Mouse (Mus musculus) ES-Bruce4 (cell line): ENCODE results near the gene Atg14. TPM values are rescaled to one million over a fixed set of nuclear protein-coding genes. Genes with fewer than 3 reads are reported as not detected.

ENCODE experiments used
- H3K27ac ChIP-seq: 2 replicates; pipeline ENCODE4 v1.5.1; 2012; ENCODE audit warnings: low read length, inconsistent platforms; ENCODE audit not compliant: insufficient read depth
- H3K27me3 ChIP-seq: 2 replicates; pipeline ENCODE4 v1.6.1; 2012; ENCODE audit warnings: mild to moderate bottlenecking, low read length, inconsistent platforms; ENCODE audit not compliant: control insufficient read depth, poor library complexity, insufficient read depth, severe bottlenecking
- H3K36me3 ChIP-seq: 2 replicates; pipeline ENCODE4 v1.6.1; 2012; ENCODE audit warnings: inconsistent platforms, mild to moderate bottlenecking, low read length, moderate library complexity; ENCODE audit not compliant: control insufficient read depth, poor library complexity, insufficient read depth, severe bottlenecking
- H3K4me1 ChIP-seq: one replicate; pipeline ENCODE4 v1.8.1; 2011; ENCODE audit warnings: low read length; ENCODE audit not compliant: control insufficient read depth, insufficient read depth
- H3K4me3 ChIP-seq: 2 replicates; pipeline ENCODE4 v1.5.1; 2011; ENCODE audit warnings: low read depth, mild to moderate bottlenecking, low read length
- H3K9ac ChIP-seq: 2 replicates; pipeline ENCODE4 v1.6.1; 2012; ENCODE audit warnings: low read depth, mild to moderate bottlenecking, inconsistent platforms; ENCODE audit not compliant: poor library complexity, severe bottlenecking
- H3K9me3 ChIP-seq: replicated peaks from 2 replicates; pipeline ENCODE4 v1.6.1; 2012; ENCODE audit warnings: mild to moderate bottlenecking, low read length, inconsistent platforms; ENCODE audit not compliant: control insufficient read depth, poor library complexity, insufficient read depth, severe bottlenecking
- CTCF ChIP-seq: IDR thresholded peaks from one replicate; pipeline ENCODE4 v1.8.1; 2011; ENCODE audit warnings: low read depth, low read length
- EP300 ChIP-seq: IDR thresholded peaks from 2 replicates; pipeline ENCODE4 v1.6.1; 2011; ENCODE audit warnings: low read depth, low read length; ENCODE audit not compliant: insufficient read depth
- POLR2A ChIP-seq: IDR thresholded peaks from one replicate; pipeline ENCODE4 v1.8.1; 2011; ENCODE audit warnings: low read length; ENCODE audit not compliant: insufficient read depth
- polyA plus RNA-seq: library from polyadenylated mRNA; stranded (reverse); fragments of >200 nt; gene quantifications from 2 replicates; pipeline ENCODE4 v1.2.4, GENCODE M21; 2011; ENCODE audit warnings: low read depth; ENCODE audit not compliant: missing spikeins, insufficient read depth, insufficient read length

Atg14 gene
- polyA plus RNA-seq, 1 experiment = 24.5 TPM

- H3K27ac ChIP-seq = no peak overlapping the region
Observed at GRCm38 (mm10) chr14:47589444-47589843, 19.0 kb upstream of the Atg14 start.

GRCm38 (mm10) chr14:47584346-47584745, 13.9 kb upstream of the Atg14 start:
- no peak overlapping the region for H3K27ac ChIP-seq
- peaks cover 5% of the 10 kb centered on the region; the same call in 1 of the 2 replicates for H3K9me3 ChIP-seq
- no peak overlapping the region for H3K4me3 ChIP-seq
- no peaks in the 10 kb centered on the region for H3K27me3 ChIP-seq
- H3K4me1 ChIP-seq = no peaks in the 10 kb centered on the region
- H3K36me3 ChIP-seq = no peaks in the 10 kb centered on the region
- no peak overlapping the region for H3K9ac ChIP-seq
- TF ChIP-seq CTCF = no peak
- TF ChIP-seq EP300 = no peak
- TF ChIP-seq POLR2A = no peak

More at GRCm38 (mm10) chr14:47589444-47589843, 19.0 kb upstream of the Atg14 start:
- Histone ChIP-seq H3K9me3 (no peaks in the 10 kb centered on the region), H3K36me3 (no peaks in the 10 kb centered on the region), H3K9ac (no peak overlapping the region), H3K4me1 (no peaks in the 10 kb centered on the region), H3K4me3 (no peak overlapping the region), H3K27me3 (no peaks in the 10 kb centered on the region)
- TF ChIP-seq POLR2A (no peak), EP300 (no peak), CTCF (no peak)

GRCm38 (mm10) chr14:47581681-47582080, 11.2 kb upstream of the Atg14 start:
- peaks cover 5% of the 10 kb centered on the region; the same call in 1 of the 2 replicates for H3K9me3 ChIP-seq
- no peaks in the 10 kb centered on the region for H3K36me3 ChIP-seq
- no peak overlapping the region for H3K9ac ChIP-seq
- no peaks in the 10 kb centered on the region for H3K4me1 ChIP-seq
- H3K27ac ChIP-seq = no peak overlapping the region
- no peak overlapping the region for H3K4me3 ChIP-seq
- H3K27me3 ChIP-seq = no peaks in the 10 kb centered on the region
- TF ChIP-seq EP300 = no peak
- no peak for TF ChIP-seq CTCF
- no peak for TF ChIP-seq POLR2A

- H3K27me3 ChIP-seq = no peaks in the 10 kb centered on the region
- H3K36me3 ChIP-seq = no peaks in the 10 kb centered on the region
- no peak overlapping the region for H3K4me3 ChIP-seq
- no peak for TF ChIP-seq EP300
- TF ChIP-seq POLR2A = no peak
- no peak for TF ChIP-seq CTCF
- H3K9ac ChIP-seq = no peak overlapping the region
- H3K4me1 ChIP-seq = no peaks in the 10 kb centered on the region
- H3K9me3 ChIP-seq = peaks cover 5% of the 10 kb centered on the region; the same call in 1 of the 2 replicates
- no peak overlapping the region; the same call in 1 of the 2 replicates for H3K27ac ChIP-seq
Observed at GRCm38 (mm10) chr14:47581280-47581679, 10.8 kb upstream of the Atg14 start.

- Histone ChIP-seq H3K27me3 (no peaks in the 10 kb centered on the region), H3K9ac (no peak overlapping the region), H3K4me3 (no peak overlapping the region), H3K9me3 (no peaks in the 10 kb centered on the region; the same call in 1 of the 2 replicates), H3K27ac (no peak overlapping the region), H3K36me3 (no peaks in the 10 kb centered on the region), H3K4me1 (peaks cover 2% of the 10 kb centered on the region)
- TF ChIP-seq POLR2A = no peak
- no peak for TF ChIP-seq CTCF
- no peak for TF ChIP-seq EP300
Observed at GRCm38 (mm10) chr14:47578086-47578485, 7.6 kb upstream of the Atg14 start.

GRCm38 (mm10) chr14:47576687-47577086, 6.2 kb upstream of the Atg14 start:
- no peak for TF ChIP-seq CTCF
- TF ChIP-seq EP300 = no peak
- no peak for TF ChIP-seq POLR2A
- peak overlapping the region; percentile 60; the same call in 1 of the 2 replicates for H3K9ac ChIP-seq
- no peaks in the 10 kb centered on the region for H3K9me3 ChIP-seq
- H3K4me1 ChIP-seq = peaks cover 2% of the 10 kb centered on the region
- no peaks in the 10 kb centered on the region for H3K27me3 ChIP-seq
- no peaks in the 10 kb centered on the region for H3K36me3 ChIP-seq
- H3K4me3 ChIP-seq = peak overlapping the region; percentile 43
- peak overlapping the region; percentile 83 for H3K27ac ChIP-seq
